Mouse (Mus musculus) cerebellum, adult 2 months (tissue): ENCODE measurements around the gene Lemd2. TPM values are rescaled to one million over a fixed set of nuclear protein-coding genes. Genes with fewer than 3 reads are reported as not detected.

Source experiments
- DNase-seq, 2 experiments: peaks; one replicate each; pipeline ENCODE4 v3.0.0; 2021
- H3K27ac ChIP-seq: fragments of 200-500 bp; 2 replicates; pipeline ENCODE4 v1.5.1; 2012; ENCODE audit warnings: low read length, control low read depth, inconsistent platforms; ENCODE audit not compliant: insufficient read depth
- H3K27me3 ChIP-seq: fragments of 200-500 bp; 2 replicates; pipeline ENCODE4 v1.6.1; 2012; ENCODE audit warnings: inconsistent platforms, mild to moderate bottlenecking, low read length, moderate library complexity; ENCODE audit not compliant: control insufficient read depth, insufficient read depth
- H3K4me1 ChIP-seq: fragments of 200-500 bp; 2 replicates; pipeline ENCODE4 v1.6.1; 2011; ENCODE audit warnings: low read length; ENCODE audit not compliant: control insufficient read depth, insufficient read depth
- H3K4me3 ChIP-seq: fragments of 200-500 bp; replicated peaks from 2 replicates; pipeline ENCODE3; 2011; ENCODE audit warnings: mild to moderate bottlenecking, low read depth, low read length, control low read depth; ENCODE audit not compliant: insufficient read depth
- CTCF ChIP-seq: fragments of 200-500 bp; IDR thresholded peaks from 2 replicates; pipeline ENCODE4 v1.5.1; 2011; ENCODE audit warnings: low read depth, mild to moderate bottlenecking, control low read depth, low read length, moderate library complexity, borderline replicate concordance; ENCODE audit not compliant: insufficient read depth
- POLR2A ChIP-seq: fragments of 200-500 bp; IDR thresholded peaks from 2 replicates; pipeline ENCODE4 v1.6.1; 2011; ENCODE audit warnings: low read length, control low read depth, borderline replicate concordance; ENCODE audit not compliant: insufficient read depth
- WGBS: fragments of 180-500 bp; shearing (Covaris S2); methylation state at CpG from one replicate; pipeline ENCODE4 v1.1.7; 2018; 5-methylcytosine and 5-hydroxymethylcytosine counted together
- polyA plus RNA-seq: library from polyadenylated mRNA; depleted of rRNA; stranded (reverse); fragments of >200 nt; gene quantifications from 2 replicates; pipeline ENCODE4 v1.2.3, GENCODE M21; 2012; rRNA removed

The Lemd2 gene
- polyA plus RNA-seq, result 76.4 and 76.5 TPM in 2 replicates

- TF ChIP-seq POLR2A (peak; percentile 33), CTCF (no peak)
- WGBS, result 4% methylated on average over 96 of the region's 97 CpGs
- peaks cover 8% of the 10 kb centered on the region; the same call in 1 of the 2 replicates for H3K4me1 ChIP-seq
Observed at GRCm38 (mm10) chr17:27204075-27204909, at the start of gene Lemd2. Lemd2 (minus strand) TSS chr17:27204469.

GRCm38 (mm10) chr17:27251150-27251549 lies 46.9 kb upstream of the Lemd2 start:
- no peak overlapping the region for H3K27ac ChIP-seq
- WGBS, result 96% methylated on average over 6 of the region's 6 CpGs
- H3K27me3 ChIP-seq, result no peaks in the 10 kb centered on the region
- no peak for DNase-seq
- peaks cover 30% of the 10 kb centered on the region for H3K4me1 ChIP-seq
- TF ChIP-seq POLR2A, result no peak
- TF ChIP-seq CTCF, result no peak
- H3K4me3 ChIP-seq, result no peak overlapping the region

More at GRCm38 (mm10) chr17:27204075-27204909, at the start of gene Lemd2:
- peak; percentile 97 for DNase-seq
- Histone ChIP-seq H3K27me3 (no peaks in the 10 kb centered on the region), H3K4me3 (peak within 1 kb of the TSS; percentile 60), H3K27ac (peak within 1 kb of the TSS; percentile 53)

- H3K4me1 ChIP-seq, result peaks cover 37% of the 10 kb centered on the region
- TF ChIP-seq CTCF (no peak), POLR2A (no peak)
- WGBS, result 72% methylated on average over 4 of the region's 4 CpGs
Observed at GRCm38 (mm10) chr17:27250461-27250860, 46.2 kb upstream of the Lemd2 start.

GRCm38 (mm10) chr17:27249073-27249472 lies 44.8 kb upstream of the Lemd2 start:
- H3K27ac ChIP-seq, result no peak overlapping the region
- H3K4me3 ChIP-seq, result no peak overlapping the region
- peak; percentile 79 to 80 for DNase-seq
- no peaks in the 10 kb centered on the region for H3K27me3 ChIP-seq
- no peak for TF ChIP-seq POLR2A
- no peak for TF ChIP-seq CTCF
- 9% methylated on average over 3 of the region's 3 CpGs for WGBS
- peaks cover 39% of the 10 kb centered on the region for H3K4me1 ChIP-seq

More at GRCm38 (mm10) chr17:27250461-27250860, 46.2 kb upstream of the Lemd2 start:
- no peak for DNase-seq
- H3K4me3 ChIP-seq, result no peak overlapping the region
- no peaks in the 10 kb centered on the region for H3K27me3 ChIP-seq
- no peak overlapping the region for H3K27ac ChIP-seq

- peak; percentile 84 to 91 for DNase-seq
Observed at GRCm38 (mm10) chr17:27247680-27248386, 43.6 kb upstream of the Lemd2 start.

GRCm38 (mm10) chr17:27245851-27246381 lies 41.6 kb upstream of the Lemd2 start:
- Histone ChIP-seq H3K4me1 (peaks cover 59% of the 10 kb centered on the region), H3K4me3 (no peak overlapping the region), H3K27me3 (no peaks in the 10 kb centered on the region), H3K27ac (no peak overlapping the region)
- peak in 1 of 2 experiments; percentile 53 for DNase-seq
- 33% methylated on average over 10 of the region's 10 CpGs for WGBS
- TF ChIP-seq POLR2A (no peak), CTCF (no peak)

More at GRCm38 (mm10) chr17:27247680-27248386, 43.6 kb upstream of the Lemd2 start:
- Histone ChIP-seq H3K4me3 (no peak overlapping the region), H3K27me3 (no peaks in the 10 kb centered on the region), H3K27ac (no peak overlapping the region), H3K4me1 (peaks cover 40% of the 10 kb centered on the region)
- WGBS, result 43% methylated on average over 6 of the region's 6 CpGs
- TF ChIP-seq POLR2A (no peak), CTCF (no peak)

GRCm38 (mm10) chr17:27244912-27245311 lies 40.6 kb upstream of the Lemd2 start:
- TF ChIP-seq CTCF (no peak), POLR2A (no peak)
- Histone ChIP-seq H3K27me3 (no peaks in the 10 kb centered on the region), H3K4me3 (no peak overlapping the region), H3K4me1 (peaks cover 60% of the 10 kb centered on the region), H3K27ac (no peak overlapping the region)
- no peak for DNase-seq
- WGBS, result 89% methylated on average over 4 of the region's 4 CpGs
